In genomic region chr13:100650550-100651438, GRCm38 (mm10) we compare ENCODE assay signal across 7 mouse cellular contexts. TPM values are rescaled to one million over a fixed set of nuclear protein-coding genes. Genes with fewer than 3 reads are reported as not detected.
DNase-seq lines count a peak whose midpoint lies in the region; ATAC-seq lines count a peak whose summit lies in the region.

Gene Ak6, plus strand, starts transcription at chr13:100650979.
Gene Rad17, minus strand, starts transcription at chr13:100651051.

- peak; percentile 96 for DNase-seq in adrenal gland, adult 2 months
- peak; percentile 88 for DNase-seq in embryo, embryonic 11.5 days (ENCODE audit: low read depth, low spot score)
- DNase-seq in gastrocnemius, postnatal 36 days: peak; percentile 91 to 96
- DNase-seq in left cerebral cortex, postnatal 36 days (ENCODE audit: low spot score in 2 of 2): peak; percentile 96 to 97
- DNase-seq in midbrain, embryonic 11.5 days (ENCODE audit: low spot score, missing footprints): peak; percentile 100
- peak; percentile 92 for DNase-seq in skeletal muscle tissue, adult 2 months (ENCODE audit: low read depth, low spot score)

- H3K9me3 ChIP-seq in intestine, embryonic 16.5 days (ENCODE audit: control insufficient read depth, low read length): no peaks in the 10 kb centered on the region
- H3K9me3 ChIP-seq in midbrain, embryonic 11.5 days (ENCODE audit: control insufficient read depth, low read length): no peaks in the 10 kb centered on the region

- H3K27ac ChIP-seq in intestine, embryonic 16.5 days (ENCODE audit: low read length): peak within 1 kb of the TSS; percentile 96
- H3K27ac ChIP-seq in midbrain, embryonic 11.5 days (ENCODE audit: low read depth, low read length): peak within 1 kb of the TSS; percentile 85

- ATAC-seq in intestine, embryonic 16.5 days: peak; percentile 98
- peak; percentile 99 for ATAC-seq in midbrain, embryonic 11.5 days (ENCODE audit: low FRiP score)

- H3K4me3 ChIP-seq in intestine, embryonic 16.5 days (ENCODE audit: low read length): peak within 1 kb of the TSS; percentile 96
- peak within 1 kb of the TSS; percentile 90 for H3K4me3 ChIP-seq in midbrain, embryonic 11.5 days (ENCODE audit: low read depth, low read length)

- H3K4me2 ChIP-seq in intestine, embryonic 16.5 days (ENCODE audit: low read depth, low read length): peak within 1 kb of the TSS; percentile 62
- H3K4me2 ChIP-seq in midbrain, embryonic 11.5 days: peak within 1 kb of the TSS; percentile 89

- no peaks in the 10 kb centered on the region for H3K27me3 ChIP-seq in intestine, embryonic 16.5 days (replicated peaks; ENCODE audit: control insufficient read depth, insufficient read depth, low read length)
- no peaks in the 10 kb centered on the region for H3K27me3 ChIP-seq in midbrain, embryonic 11.5 days (ENCODE audit: control insufficient read depth, insufficient read depth, low read length)

- H3K9ac ChIP-seq in intestine, embryonic 16.5 days (ENCODE audit: low read depth, low read length): peak within 1 kb of the TSS; percentile 89
- H3K9ac ChIP-seq in midbrain, embryonic 11.5 days (ENCODE audit: low read length): peak within 1 kb of the TSS; percentile 79

- peaks cover 4% of the 10 kb centered on the region; the same call in 1 of the 2 replicates for H3K4me1 ChIP-seq in intestine, embryonic 16.5 days (ENCODE audit: control insufficient read depth, insufficient read depth, low read length)
- peaks cover 7% of the 10 kb centered on the region for H3K4me1 ChIP-seq in midbrain, embryonic 11.5 days (ENCODE audit: control insufficient read depth, insufficient read depth, low read length)

- no peaks in the 10 kb centered on the region for H3K36me3 ChIP-seq in intestine, embryonic 16.5 days (ENCODE audit: control insufficient read depth, insufficient read depth, low read length)
- 0 out of 2 replicates have a peak, but pooled peaks cover 2% of the 10 kb centered on the region for H3K36me3 ChIP-seq in midbrain, embryonic 11.5 days (ENCODE audit: control insufficient read depth, insufficient read depth, low read length)

- intact Hi-C loops in gastrocnemius, postnatal 36 days (cut with DNase I): loop anchor here (10.0 kb wide), 1 partner anchor 156 kb away; the partner anchor contains the start of gene Gtf2h2
- intact Hi-C loops in left cerebral cortex, postnatal 36 days (cut with DNase I): loop anchor here (5.0 to 10.0 kb wide), 4 partner anchors 82 to 1306 kb away; partner anchors contain the start of genes Bdp1, Cdk7, Gtf2h2 and Mrps27

- under 1% methylated on average over 69 of the region's 73 CpGs for WGBS in intestine, embryonic 16.5 days
- under 1% methylated on average over 66 of the region's 73 CpGs for WGBS in midbrain, embryonic 11.5 days

RNA-seq across cellular contexts. Expression of gene Ak6, which starts in this region (rescaled TPM):
- total RNA-seq in adrenal gland, adult 2 months (2021): 10 to 100 TPM; 70.3 to 79.1 TPM
- polyA plus RNA-seq in adrenal gland, adult 2 months (2012; rRNA removed): 7.5 and 10.1 TPM in 2 replicates
- total RNA-seq in gastrocnemius, postnatal 36 days (2021): 10 to 100 TPM; 58.1 to 68.7 TPM
- 222 and 244 TPM in 2 replicates for polyA plus RNA-seq in intestine, embryonic 16.5 days (2015; fragmentation: Nextera tagmentation; extraction: Ambion mirVana)
- 10 to 100 TPM; 77.2 to 87.9 TPM for total RNA-seq in left cerebral cortex, postnatal 36 days (2021)
- polyA plus RNA-seq in midbrain, embryonic 11.5 days (2014; fragmentation: Nextera tagmentation; extraction: Ambion mirVana): 355 and 359 TPM in 2 replicates

RNA-seq across cellular contexts. Expression of gene Rad17, which starts in this region (rescaled TPM):
- 10 to 100 TPM; 20.5 to 23.0 TPM for total RNA-seq in adrenal gland, adult 2 months (2021)
- polyA plus RNA-seq in adrenal gland, adult 2 months (2012; rRNA removed): 1.7 and 2.0 TPM in 2 replicates
- total RNA-seq in gastrocnemius, postnatal 36 days (2021): 10 to 100 TPM; 10.2 to 10.8 TPM
- polyA plus RNA-seq in intestine, embryonic 16.5 days (2015; fragmentation: Nextera tagmentation; extraction: Ambion mirVana): 14.5 and 15.8 TPM in 2 replicates
- 10 to 100 TPM; 12.7 to 15.0 TPM for total RNA-seq in left cerebral cortex, postnatal 36 days (2021)
- polyA plus RNA-seq in midbrain, embryonic 11.5 days (2014; fragmentation: Nextera tagmentation; extraction: Ambion mirVana): 26.5 and 31.2 TPM in 2 replicates

Comparison
In these comparisons a context has a peak if more than half of its experiments do, and no peak if none do; other contexts are left out.
1. Peak in every context shown above with its lines: DNase-seq, ATAC-seq, H3K4me3 ChIP-seq and H3K27ac ChIP-seq.
2. RNA of gene Ak6 (polyA plus RNA-seq): 355 to 359 TPM in midbrain, embryonic 11.5 days and 222 to 244 TPM in intestine, embryonic 16.5 days; 7.5 to 10.1 TPM in adrenal gland, adult 2 months; every median in the first group is over 10 times any median in the second.